Mouse (Mus musculus) intestine, embryonic 14.5 days (tissue): ENCODE measurements around the gene Cldn10. TPM values are rescaled to one million over a fixed set of nuclear protein-coding genes. Genes with fewer than 3 reads are reported as not detected.

Experiments used
- ATAC-seq: fragments of 200-750 bp; cut with Nextera tagmentation; replicated peaks from 2 replicates; pipeline ENCODE4 v1.8.0; 2017; ENCODE audit warnings: low read depth, moderate number of reproducible peaks, moderate TSS enrichment, moderate library complexity; ENCODE audit not compliant: low FRiP score, low TSS enrichment
- DNase-seq: peaks from one replicate; pipeline ENCODE4 v3.0.0-alpha.2; 2018; ENCODE audit warnings: low spot score
- H3K27ac ChIP-seq: fragments of 300-500 bp; sonication (generic); 2 replicates; pipeline ENCODE4 v1.5.1; 2014; ENCODE audit warnings: low read depth, mild to moderate bottlenecking, control low read depth
- H3K27me3 ChIP-seq: fragments of 300-500 bp; sonication (generic); replicated peaks from 2 replicates; pipeline ENCODE4 v1.6.1; 2014; ENCODE audit warnings: low read length, control low read depth; ENCODE audit not compliant: control insufficient read depth, insufficient read depth
- H3K36me3 ChIP-seq: fragments of 300-500 bp; sonication (generic); 2 replicates; pipeline ENCODE4 v1.6.1; 2014; ENCODE audit warnings: low read length, control low read depth; ENCODE audit not compliant: control insufficient read depth, insufficient read depth
- H3K4me1 ChIP-seq: fragments of 300-500 bp; sonication (generic); replicated peaks from 2 replicates; pipeline ENCODE4 v1.6.1; 2014; ENCODE audit warnings: low read length, control low read depth, mixed read lengths; ENCODE audit not compliant: control insufficient read depth, insufficient read depth
- H3K4me2 ChIP-seq: fragments of 300-500 bp; sonication (generic); 2 replicates; pipeline ENCODE4 v1.6.1; 2014; ENCODE audit warnings: low read length
- H3K4me3 ChIP-seq: fragments of 300-500 bp; sonication (generic); 2 replicates; pipeline ENCODE4 v1.5.1; 2014; ENCODE audit warnings: low read depth, low read length, control low read depth, mixed read lengths
- H3K9ac ChIP-seq: fragments of 300-500 bp; sonication (generic); 2 replicates; pipeline ENCODE4 v1.6.1; 2014; ENCODE audit warnings: mild to moderate bottlenecking, low read length
- H3K9me3 ChIP-seq: fragments of 300-500 bp; sonication (generic); 2 replicates; pipeline ENCODE4 v1.6.1; 2016; ENCODE audit warnings: low read length, control low read depth; ENCODE audit not compliant: control insufficient read depth
- WGBS: fragments of 180-500 bp; shearing (Covaris S2); extraction: QIAGEN DNeasy Blood & Tissue Kit; methylation state at CpG from one replicate; pipeline ENCODE4 v1.1.7; 2014; 5-methylcytosine and 5-hydroxymethylcytosine counted together
- polyA plus RNA-seq: library from polyadenylated mRNA; unstranded; fragments of >200 nt; fragmentation: Nextera tagmentation; extraction: Ambion mirVana; gene quantifications from 2 replicates; pipeline ENCODE4 v1.2.1, GENCODE M21; 2014

Gene Cldn10
- polyA plus RNA-seq = 0.93 and 14.2 TPM in 2 replicates

- WGBS = 82% methylated on average over 4 of the region's 4 CpGs
Observed at GRCm38 (mm10) chr14:118787621-118788020, at the start of gene Cldn10. Gene Cldn10 (plus strand): TSS chr14:118787908.

GRCm38 (mm10) chr14:118741780-118742179 lies 45.9 kb upstream of the Cldn10 start:
- Histone ChIP-seq H3K4me2 (no peak overlapping the region), H3K27ac (no peak overlapping the region), H3K27me3 (no peaks in the 10 kb centered on the region), H3K9me3 (peaks cover 9% of the 10 kb centered on the region; the same call in 1 of the 2 replicates), H3K4me1 (no peaks in the 10 kb centered on the region), H3K4me3 (no peak overlapping the region), H3K36me3 (no peaks in the 10 kb centered on the region), H3K9ac (no peak overlapping the region)
- ATAC-seq (no peak), DNase-seq (no peak)

More at GRCm38 (mm10) chr14:118787621-118788020, at the start of gene Cldn10:
- ATAC-seq (no peak), DNase-seq (no peak)
- Histone ChIP-seq H3K27ac (no peak within 1 kb of the TSS), H3K9me3 (no peaks in the 10 kb centered on the region), H3K4me1 (no peaks in the 10 kb centered on the region), H3K36me3 (no peaks in the 10 kb centered on the region), H3K27me3 (no peaks in the 10 kb centered on the region), H3K4me3 (no peak within 1 kb of the TSS), H3K9ac (no peak within 1 kb of the TSS), H3K4me2 (no peak within 1 kb of the TSS)

GRCm38 (mm10) chr14:118742862-118743261 lies 44.8 kb upstream of the Cldn10 start:
- H3K9me3 ChIP-seq = peaks cover 9% of the 10 kb centered on the region; the same call in 1 of the 2 replicates
- no peaks in the 10 kb centered on the region for H3K27me3 ChIP-seq
- H3K4me1 ChIP-seq = no peaks in the 10 kb centered on the region
- ATAC-seq (no peak), DNase-seq (no peak)
- H3K27ac ChIP-seq = no peak overlapping the region
- H3K4me3 ChIP-seq = no peak overlapping the region
- no peaks in the 10 kb centered on the region for H3K36me3 ChIP-seq
- H3K9ac ChIP-seq = no peak overlapping the region
- WGBS = 65% methylated on average over 5 of the region's 5 CpGs
- no peak overlapping the region for H3K4me2 ChIP-seq

GRCm38 (mm10) chr14:118749068-118749467 lies 38.6 kb upstream of the Cldn10 start:
- DNase-seq (no peak), ATAC-seq (peak; percentile 66; the same call in 1 of the 2 replicates)
- Histone ChIP-seq H3K9me3 (no peaks in the 10 kb centered on the region), H3K4me1 (no peaks in the 10 kb centered on the region), H3K4me3 (no peak overlapping the region), H3K36me3 (no peaks in the 10 kb centered on the region), H3K4me2 (no peak overlapping the region), H3K27ac (no peak overlapping the region), H3K9ac (no peak overlapping the region), H3K27me3 (no peaks in the 10 kb centered on the region)
- 64% methylated on average over 2 of the region's 2 CpGs for WGBS

GRCm38 (mm10) chr14:118749715-118750114 lies 38.0 kb upstream of the Cldn10 start:
- ATAC-seq = no peak
- Histone ChIP-seq H3K9ac (no peak overlapping the region), H3K36me3 (no peaks in the 10 kb centered on the region), H3K27me3 (no peaks in the 10 kb centered on the region), H3K4me2 (no peak overlapping the region), H3K27ac (no peak overlapping the region), H3K4me3 (no peak overlapping the region), H3K4me1 (no peaks in the 10 kb centered on the region), H3K9me3 (no peaks in the 10 kb centered on the region)
- DNase-seq = no peak
- WGBS = 35% methylated on average over 4 of the region's 4 CpGs

- DNase-seq (no peak), ATAC-seq (no peak)
- H3K27me3 ChIP-seq = no peaks in the 10 kb centered on the region
- no peaks in the 10 kb centered on the region for H3K4me1 ChIP-seq
- 85% methylated on average over 6 of the region's 6 CpGs for WGBS
- H3K27ac ChIP-seq = no peak overlapping the region
- H3K4me2 ChIP-seq = no peak overlapping the region
- no peak overlapping the region for H3K9ac ChIP-seq
- no peaks in the 10 kb centered on the region for H3K9me3 ChIP-seq
- no peak overlapping the region for H3K4me3 ChIP-seq
- no peaks in the 10 kb centered on the region for H3K36me3 ChIP-seq
Observed at GRCm38 (mm10) chr14:118750505-118751192, 37.1 kb upstream of the Cldn10 start.

- DNase-seq (no peak), ATAC-seq (no peak)
- Histone ChIP-seq H3K27ac (no peak overlapping the region), H3K9me3 (no peaks in the 10 kb centered on the region), H3K27me3 (no peaks in the 10 kb centered on the region), H3K4me1 (no peaks in the 10 kb centered on the region), H3K9ac (no peak overlapping the region), H3K4me3 (no peak overlapping the region), H3K4me2 (no peak overlapping the region), H3K36me3 (no peaks in the 10 kb centered on the region)
- 74% methylated on average over 8 of the region's 8 CpGs for WGBS
Observed at GRCm38 (mm10) chr14:118751193-118751753, 36.4 kb upstream of the Cldn10 start.

GRCm38 (mm10) chr14:118756015-118756414 lies 31.7 kb upstream of the Cldn10 start:
- Histone ChIP-seq H3K4me1 (no peaks in the 10 kb centered on the region), H3K9ac (no peak overlapping the region), H3K36me3 (no peaks in the 10 kb centered on the region), H3K4me3 (no peak overlapping the region), H3K27ac (no peak overlapping the region), H3K4me2 (no peak overlapping the region), H3K27me3 (no peaks in the 10 kb centered on the region), H3K9me3 (no peaks in the 10 kb centered on the region)
- ATAC-seq (no peak), DNase-seq (no peak)
- 76% methylated on average over 4 of the region's 4 CpGs for WGBS

- no peak overlapping the region for H3K4me3 ChIP-seq
- DNase-seq (no peak), ATAC-seq (no peak)
- no peaks in the 10 kb centered on the region for H3K36me3 ChIP-seq
- no peaks in the 10 kb centered on the region for H3K27me3 ChIP-seq
- H3K4me2 ChIP-seq = no peak overlapping the region
- no peaks in the 10 kb centered on the region for H3K4me1 ChIP-seq
- H3K9me3 ChIP-seq = no peaks in the 10 kb centered on the region
- no peak overlapping the region for H3K27ac ChIP-seq
- WGBS = 78% methylated on average over 3 of the region's 3 CpGs
- no peak overlapping the region for H3K9ac ChIP-seq
Observed at GRCm38 (mm10) chr14:118756566-118756965, 31.1 kb upstream of the Cldn10 start.
